Mouse (Mus musculus) CD4-positive helper T cell, adult 2 months (primary cell): ENCODE results near the gene Tll2.

Experiments used
- DNase-seq: peaks from one replicate; pipeline ENCODE4 v3.0.0-alpha.2; 2012; ENCODE audit warnings: low read depth, missing footprints, low spot score

Tll2 gene

DNA sequence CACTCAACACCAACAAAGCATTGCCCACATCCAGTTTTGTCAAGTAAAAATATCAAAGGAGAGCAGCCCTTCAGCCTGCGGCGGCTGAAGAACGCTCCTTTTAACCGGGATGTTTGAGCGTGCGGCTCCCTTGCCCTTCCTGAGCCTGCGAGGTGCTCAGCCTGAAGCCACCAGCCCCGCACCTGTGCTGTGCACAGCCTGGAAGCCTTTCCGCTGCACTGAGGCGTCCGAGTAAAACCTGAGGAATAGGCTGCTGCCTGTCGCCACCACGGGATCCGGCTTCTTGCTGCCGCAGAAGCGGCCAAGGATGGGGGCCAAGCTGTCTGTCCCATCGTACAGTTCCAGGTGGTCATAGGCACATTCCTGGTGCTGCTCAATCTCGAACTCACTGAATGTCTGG is 118.1 kb downstream of the Tll2 start:
- DNase-seq = no peak

DNA sequence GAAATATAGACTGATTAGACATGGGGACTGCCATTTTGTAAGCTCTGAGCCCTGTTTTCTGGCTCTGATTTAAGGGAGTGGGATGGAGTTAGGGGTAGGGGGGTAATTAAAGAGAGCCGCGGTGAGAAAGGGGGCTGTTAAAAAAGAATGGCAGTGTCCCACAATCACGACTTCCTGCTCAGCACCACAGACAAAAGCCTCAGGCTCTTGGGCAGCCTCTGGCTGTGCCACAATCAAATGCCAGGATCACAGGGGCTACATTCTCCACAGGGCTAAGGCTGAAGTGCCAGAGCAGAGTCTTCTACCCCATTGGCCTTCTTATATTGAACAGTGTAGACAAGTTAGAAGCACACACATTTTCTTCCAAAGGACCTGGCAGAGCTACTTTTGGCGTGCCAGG is 118.7 kb downstream of the Tll2 start:
- no peak for DNase-seq

DNA sequence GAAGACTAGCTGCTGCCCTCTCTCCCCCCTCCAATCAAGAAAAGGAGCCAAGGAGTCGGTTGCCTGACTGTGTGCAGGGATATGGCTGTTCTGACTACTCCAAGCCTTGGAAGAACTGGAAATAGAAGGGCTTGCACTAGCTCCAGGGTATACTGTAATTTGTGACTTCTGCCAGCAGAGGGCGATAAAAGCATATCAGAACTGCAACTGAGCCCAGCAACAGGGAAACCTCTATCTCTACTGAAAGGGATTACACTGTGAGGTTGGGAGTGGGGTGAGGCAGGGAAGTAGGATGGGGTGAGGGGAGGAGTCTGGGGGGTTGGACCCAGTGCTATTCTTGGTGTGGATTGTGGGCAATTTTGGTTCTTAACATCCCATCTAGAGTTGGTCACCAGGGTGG is 119.9 kb downstream of the Tll2 start:
- DNase-seq = peak; percentile 48

DNA sequence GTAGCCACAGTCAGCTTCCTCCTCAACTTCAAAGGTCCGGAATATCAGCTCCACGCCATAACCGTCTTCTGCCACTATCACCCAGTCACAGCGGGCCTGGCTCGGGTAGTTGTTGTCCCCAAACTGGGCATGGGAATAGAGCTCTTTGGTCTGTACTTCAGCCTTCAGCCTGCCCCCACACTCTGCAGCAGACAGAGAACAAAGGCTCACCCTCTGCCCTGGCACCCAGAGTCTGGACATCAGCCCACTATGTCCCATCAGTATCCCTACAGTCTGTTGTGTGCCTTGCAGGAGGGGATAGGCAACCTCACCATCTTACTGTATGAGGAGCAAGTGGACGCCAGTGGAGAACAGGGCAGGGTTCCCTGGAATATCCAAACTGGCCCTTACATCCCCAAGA is 120.3 kb downstream of the Tll2 start:
- no peak for DNase-seq

DNA sequence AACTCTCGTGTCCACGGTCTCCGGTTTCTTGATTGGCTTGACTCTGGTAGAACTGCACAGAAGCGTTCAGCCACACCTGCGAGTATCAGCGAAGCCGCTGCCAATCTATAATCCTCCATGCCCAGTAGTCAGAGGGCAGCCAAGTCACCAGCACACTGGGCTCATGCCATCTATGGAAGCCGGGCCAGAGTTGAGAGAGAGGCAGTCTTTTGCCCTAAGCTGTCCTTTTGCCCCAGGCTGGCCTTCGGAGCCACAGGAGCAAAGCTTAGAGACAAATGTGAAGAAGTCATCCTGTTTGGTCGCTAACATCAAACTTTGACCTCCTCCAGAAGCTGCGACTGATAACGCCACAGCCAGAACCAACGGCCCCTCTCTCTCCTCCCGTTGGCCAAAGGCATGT is 123.0 kb downstream of the Tll2 start:
- no peak for DNase-seq

DNA sequence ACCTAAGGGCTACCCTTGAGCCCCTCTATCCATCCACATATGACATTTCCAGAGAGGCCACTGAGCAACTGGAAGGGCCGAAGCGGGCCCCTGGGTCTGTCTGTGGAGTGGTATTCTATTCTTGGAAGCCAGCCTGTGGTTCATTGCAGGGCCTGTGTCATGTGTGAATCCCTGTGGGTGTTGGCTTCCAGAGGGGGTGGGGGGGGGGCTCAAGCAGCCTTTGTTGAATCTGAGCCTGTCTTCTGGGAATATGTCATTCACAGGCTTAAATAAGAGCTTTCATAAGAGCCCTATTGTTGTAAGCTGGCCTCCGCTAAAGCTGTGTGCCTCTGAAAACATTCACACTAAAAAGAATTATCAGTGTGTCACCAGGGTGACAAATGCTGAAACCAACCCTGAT is 125.0 kb downstream of the Tll2 start:
- DNase-seq = no peak

DNA sequence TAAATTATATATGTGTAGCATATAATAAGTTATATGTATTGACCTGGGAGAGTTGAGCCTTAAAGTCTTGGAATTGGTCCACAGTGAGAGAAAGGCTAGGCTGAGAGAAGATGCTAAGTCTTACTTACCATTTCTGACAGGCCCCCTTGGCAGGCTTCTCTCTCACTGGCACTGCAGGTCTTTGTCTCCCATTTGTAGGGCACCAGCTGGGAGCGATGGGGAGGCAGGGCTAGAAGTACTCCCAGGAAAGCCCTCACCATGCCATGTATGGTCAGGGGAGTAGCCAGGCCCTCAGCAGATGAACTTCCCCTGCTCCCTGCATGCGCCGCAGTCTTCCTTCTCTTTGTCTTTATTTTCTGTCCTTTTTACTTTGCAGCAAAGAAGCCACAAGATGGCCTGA is 129.7 kb downstream of the Tll2 start, which contains the start of gene Opalin:
Opalin (minus strand) TSS at position 208 of the 400 bp plus-strand sequence.
- DNase-seq = no peak

DNA sequence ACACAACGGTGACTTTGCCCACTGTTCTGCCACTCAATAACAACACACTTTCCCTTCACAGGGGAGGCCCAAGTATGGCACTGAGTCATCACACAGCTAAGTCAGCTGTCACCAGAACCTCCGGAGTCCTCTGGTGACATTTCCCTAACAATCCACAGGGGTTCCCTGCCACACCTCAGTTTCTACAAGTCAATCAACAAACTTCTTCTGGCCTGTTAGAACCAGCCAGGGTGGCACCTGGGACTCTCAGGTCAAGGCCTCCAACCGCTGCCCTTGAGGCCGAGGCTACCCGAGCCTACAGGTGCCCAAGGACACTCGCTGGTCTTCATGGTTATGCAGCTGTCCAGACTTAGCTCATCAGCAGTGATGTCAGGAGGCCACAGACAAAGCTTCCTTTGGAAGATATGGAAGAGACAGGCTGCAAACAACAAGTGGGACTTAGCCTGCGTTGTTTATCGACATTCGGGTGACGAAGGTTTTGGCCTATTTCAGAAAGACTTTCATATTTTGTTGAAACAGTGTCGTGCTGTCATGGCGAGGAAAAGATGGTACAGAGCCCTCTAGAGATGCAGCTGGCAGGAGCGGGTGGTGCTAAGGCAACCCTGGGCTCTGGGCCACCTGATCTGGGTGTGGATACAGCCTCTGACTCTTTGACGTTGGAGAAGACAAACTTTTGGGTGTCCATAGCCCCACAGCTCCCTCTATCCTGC is 132.7 kb downstream of the Tll2 start:
- DNase-seq = no peak

DNA sequence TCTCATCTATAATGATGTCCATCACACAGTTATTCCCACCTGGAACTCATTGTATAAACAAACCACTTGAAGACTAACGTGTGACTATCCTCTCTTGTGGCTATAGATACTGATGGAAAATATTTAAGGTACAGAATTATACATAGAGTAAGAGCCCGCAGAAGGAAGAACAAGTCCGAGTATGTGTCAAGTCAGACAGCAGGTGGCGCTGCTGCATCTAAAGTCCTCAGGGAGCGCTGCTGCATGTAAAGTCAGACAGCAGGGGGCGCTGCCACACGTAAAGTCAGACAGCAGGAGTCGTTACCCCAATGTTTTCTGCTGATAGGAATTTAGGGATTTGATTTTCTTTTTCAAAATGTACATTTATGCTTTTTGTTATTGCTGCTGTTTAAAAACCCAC is 135.1 kb downstream of the Tll2 start:
- peak; percentile 88 for DNase-seq

DNA sequence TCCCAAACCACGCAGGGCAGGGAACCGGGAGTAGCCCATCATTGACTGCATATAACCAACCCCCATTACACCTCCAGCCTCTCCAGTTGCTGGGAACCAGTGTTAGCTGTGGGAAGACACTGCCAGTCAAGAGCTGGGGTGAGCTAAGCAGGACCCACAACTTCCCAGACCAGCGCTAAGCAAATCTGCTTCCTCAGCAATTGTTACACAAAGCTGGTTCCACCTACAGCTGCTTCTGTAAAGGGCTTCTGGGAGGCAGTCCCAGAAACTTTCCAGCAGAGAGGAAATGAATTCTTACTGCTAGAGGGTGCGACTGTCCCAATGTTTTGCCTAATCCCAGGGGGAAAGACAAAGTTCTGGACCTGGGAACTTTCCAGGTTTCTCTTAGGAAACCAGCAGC is 151.9 kb downstream of the Tll2 start:
- DNase-seq = no peak

DNA sequence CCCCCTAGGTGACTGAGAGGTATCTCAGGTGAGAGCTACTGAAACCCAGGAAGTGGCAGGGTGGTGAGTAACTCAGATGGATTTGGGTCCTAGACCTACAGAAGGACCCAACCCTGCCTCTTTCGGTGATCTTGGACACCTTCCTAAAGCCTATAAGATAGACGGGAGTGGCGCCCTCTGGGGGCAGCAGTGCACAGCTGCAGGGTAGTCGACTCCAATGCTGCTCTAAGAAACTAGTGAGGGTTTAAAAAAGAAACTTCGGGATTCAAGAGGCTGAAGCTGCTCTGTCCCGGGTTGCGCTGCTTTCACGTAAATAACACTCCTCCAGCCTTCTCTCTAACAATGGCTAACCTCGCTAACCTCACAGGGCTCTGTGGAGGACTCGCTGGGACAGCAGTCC is 153.1 kb downstream of the Tll2 start:
- peak; percentile 61 for DNase-seq

DNA sequence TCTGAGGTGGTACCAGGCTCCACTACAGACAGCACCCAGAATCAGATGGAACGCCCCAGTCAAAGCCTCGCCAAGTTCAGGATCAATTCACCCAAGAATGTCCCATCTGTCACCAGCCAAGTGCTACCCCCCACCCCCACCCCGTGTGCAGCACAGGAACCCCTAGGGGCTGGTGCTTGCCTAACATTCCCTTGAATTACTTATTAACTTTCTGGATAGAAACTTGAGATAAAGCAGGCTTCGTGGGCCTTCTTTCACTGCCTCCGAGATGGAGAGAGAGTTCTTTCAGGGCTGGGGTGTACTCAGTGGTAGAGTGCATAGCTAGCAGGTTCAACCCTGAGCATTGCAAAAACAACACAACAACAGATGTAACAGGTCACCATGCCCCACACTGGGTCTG is 154.4 kb downstream of the Tll2 start:
- DNase-seq = no peak

DNA sequence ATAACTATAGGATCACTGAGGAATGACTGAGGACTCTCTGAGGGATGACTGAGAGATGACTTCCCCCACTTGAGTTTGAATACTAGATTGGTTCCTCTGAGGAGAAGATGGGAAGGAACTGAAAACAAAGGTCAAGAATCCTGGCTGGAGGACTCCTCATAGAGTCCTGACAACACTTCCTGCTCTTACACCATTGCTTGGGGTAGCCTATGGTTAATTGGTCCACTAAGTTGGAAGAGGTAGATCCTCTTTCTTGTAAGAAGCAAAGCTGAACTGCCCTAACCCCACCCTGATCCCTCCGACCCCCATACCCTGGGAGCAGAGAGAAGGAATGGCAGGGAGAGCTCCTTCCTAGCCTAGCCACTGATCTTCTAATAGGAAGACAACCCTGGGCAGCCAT is 154.9 kb downstream of the Tll2 start:
- DNase-seq = no peak

DNA sequence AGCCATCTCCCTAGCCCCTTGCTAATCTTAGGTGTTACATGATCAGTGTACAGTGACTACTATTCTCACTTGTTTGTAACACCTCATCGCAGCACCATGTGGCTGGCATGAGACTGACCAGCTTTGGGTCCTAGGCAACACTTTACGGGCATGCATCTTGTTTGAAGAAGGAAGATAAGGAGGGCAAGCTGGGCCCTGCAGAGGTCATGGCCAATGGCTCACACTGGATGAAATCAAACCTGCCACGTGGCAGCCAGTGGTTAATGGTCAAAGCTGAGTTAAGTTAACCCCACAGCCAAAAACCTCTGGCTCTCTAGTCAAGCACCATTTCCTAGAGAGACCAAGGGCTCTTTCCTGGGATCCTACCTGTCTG is 158.5 kb downstream of the Tll2 start:
- DNase-seq = no peak

DNA sequence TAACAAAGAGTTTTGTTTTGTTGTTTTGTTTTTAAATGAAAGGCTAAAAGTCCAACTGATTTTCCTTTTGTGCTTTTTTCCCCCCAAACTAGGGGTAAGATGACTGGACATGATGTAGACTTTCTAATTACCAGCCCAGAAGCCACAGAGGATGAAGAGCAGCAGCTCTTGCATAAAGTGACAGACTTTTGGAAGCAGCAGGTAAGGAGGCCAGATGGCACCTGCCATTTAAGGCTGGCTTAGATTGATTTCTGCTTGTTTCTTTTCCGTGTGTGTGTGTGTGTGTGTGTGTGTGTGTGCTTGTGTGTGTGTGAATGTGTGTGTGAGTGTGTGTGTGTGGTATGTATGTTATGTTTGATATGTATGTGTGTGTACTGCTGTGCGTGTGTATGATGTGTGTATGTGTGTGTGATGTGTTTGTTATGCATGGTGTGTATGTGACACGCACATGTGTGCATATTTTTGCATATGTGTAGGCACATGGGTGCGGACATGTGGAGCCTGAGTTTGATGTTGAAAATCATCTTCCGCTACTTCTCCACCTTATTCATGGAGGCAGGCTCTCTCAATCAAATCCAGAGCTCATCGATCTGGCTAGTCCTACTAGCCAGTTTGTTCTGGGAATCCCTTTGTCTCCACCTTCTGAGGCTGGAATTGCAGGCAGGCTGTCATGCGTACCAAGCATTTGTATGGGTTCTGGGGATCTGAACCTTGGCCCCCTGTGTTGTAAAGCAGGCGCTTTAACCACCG is 159.0 kb downstream of the Tll2 start:
- no peak for DNase-seq

DNA sequence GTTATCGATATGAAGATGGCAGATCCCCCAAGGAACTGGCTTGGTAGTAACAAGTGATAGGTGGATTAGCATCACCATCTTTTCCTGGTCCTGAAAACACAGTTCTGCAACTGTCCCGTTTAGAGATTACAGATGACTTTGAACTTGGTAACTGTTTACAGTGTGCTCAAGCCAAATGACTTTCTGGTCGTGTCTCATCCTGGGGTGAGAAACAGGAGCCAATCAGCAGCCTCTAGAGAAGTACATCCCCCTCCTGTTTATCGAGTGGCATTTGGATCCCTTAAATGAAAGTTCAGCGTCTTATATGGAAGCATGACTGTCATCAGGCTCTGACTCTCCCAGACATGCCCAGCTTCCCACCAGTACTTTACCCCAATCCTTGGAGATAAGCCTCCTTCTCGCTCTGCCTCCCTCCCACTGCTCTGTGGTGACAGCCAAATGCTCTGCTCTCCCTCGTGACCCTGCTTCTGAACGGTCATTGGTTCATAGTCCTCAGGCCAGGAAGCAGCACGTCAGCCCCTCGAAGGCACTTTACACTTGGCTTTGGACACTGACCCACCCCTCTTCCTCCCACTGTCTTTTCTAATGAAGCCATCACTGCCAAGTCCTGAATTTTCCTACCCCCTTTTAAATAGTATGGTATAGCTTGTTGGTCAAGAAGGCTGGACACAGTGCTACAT is 161.4 kb downstream of the Tll2 start:
- DNase-seq = no peak

DNA sequence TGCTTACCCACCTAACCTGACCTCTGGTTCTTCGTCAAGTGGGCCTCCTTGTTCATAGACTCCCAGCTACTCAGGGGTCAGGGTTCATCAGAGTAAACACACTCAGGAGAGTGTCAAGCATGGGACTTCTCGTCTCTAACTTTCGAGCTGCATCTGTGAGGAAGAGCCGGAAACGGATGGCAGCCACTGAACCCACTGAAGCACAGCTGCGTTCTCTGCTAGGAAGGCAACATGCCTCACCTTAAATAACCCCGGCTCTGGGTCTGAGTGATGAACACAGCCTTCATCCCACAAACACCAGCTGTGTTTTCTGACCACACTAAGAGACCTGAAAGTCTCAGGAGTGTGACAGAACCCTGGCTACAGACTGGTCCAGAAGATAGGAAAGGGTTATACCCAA is 167.5 kb downstream of the Tll2 start:
- DNase-seq = peak; percentile 44

DNA sequence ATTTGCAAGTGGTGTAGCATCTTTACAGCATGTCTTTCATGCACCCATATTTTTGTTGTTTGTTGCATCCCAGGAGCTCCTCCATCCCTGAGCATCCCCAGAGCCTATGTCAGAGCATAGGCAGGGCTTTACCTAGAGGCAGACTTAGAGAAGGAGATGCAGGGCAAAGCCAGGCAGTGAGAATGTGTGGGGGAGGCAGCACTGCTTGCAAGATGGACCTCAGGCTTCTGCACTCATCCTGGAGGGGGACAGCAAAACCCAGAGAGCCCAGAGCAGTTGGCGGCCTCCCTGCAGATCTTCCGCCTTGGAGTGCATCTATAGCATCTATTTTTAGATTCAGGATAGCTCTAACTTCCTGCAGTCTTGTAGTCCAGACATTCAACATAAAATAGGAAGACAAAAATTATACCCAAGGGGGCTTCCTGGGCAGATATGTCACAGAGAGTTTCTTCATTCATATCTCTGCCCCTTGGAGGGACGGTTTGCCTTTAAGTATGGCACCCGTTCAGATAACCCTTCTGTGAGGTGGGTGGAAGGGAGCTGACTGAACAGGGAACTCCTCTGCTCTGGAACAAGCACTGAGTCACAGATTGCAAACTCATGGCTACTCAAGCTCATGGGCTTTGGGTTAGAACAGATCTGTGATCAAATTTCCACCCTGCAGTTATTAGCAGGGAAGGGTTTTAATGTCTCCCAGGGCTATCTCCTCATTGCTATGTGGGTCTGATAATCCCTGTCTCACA is 170.7 kb downstream of the Tll2 start:
- no peak for DNase-seq
